Mouse (Mus musculus): ENCODE data around the gene Hist1h3e.

GRCm38 (mm10) chr13:23534368-23535131, 27.6 kb downstream of the Hist1h3e start:
- TF ChIP-seq CTCF (IDR thresholded peaks at IDR 0.05; ENCODE audit: borderline replicate concordance, control insufficient read depth, extremely low read depth, insufficient read depth, low read length, poor library complexity) (no peak), POLR2A (IDR thresholded peaks at IDR 0.05; ENCODE audit: control insufficient read depth, extremely low read depth, insufficient read depth, low read length, poor library complexity) (no peak)

Data from thymus, adult 2 months (tissue).